Mouse (Mus musculus): ENCODE results near the gene Arhgap15.
"Not testable (repeated sequence)": the region's sequence is repeated elsewhere in the genome, so short reads cannot be mapped to it uniquely, and the experiment has no call there.

Arhgap15 gene

GRCm38 (mm10) chr2:43748287-43748983, at the start of gene Arhgap15:
Gene Arhgap15, plus strand, starts transcription at chr2:43748824.
- no peak for DNase-seq (ENCODE audit: low spot score)

- no peak for DNase-seq (ENCODE audit: low spot score)
Observed at GRCm38 (mm10) chr2:43712611-43713138, 35.9 kb upstream of the Arhgap15 start.

- peak; percentile 56 for DNase-seq (ENCODE audit: low spot score)
Observed at GRCm38 (mm10) chr2:43722446-43723103, 26.0 kb upstream of the Arhgap15 start.

DNA sequence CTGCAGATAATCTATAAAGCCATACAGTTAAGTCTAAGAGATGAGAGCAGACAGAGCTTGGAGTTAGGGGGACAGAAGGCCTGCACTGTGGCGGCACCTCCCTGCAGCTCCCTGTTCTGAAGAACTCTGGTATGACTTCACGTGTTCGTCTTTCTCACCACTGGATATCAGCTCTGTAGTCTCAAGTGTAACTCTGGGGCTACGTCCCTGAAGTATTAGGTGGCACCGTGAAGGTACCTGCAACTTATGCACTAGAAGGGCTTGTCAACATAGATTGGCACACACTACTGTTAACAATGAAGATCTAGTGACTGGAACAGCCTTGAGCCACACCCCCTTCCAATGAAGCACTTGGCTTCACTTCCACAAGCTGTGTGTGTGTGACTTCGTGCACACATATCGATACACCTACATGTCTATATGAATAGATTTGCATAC, 25.5 kb upstream of the Arhgap15 start:
- DNase-seq (ENCODE audit: low spot score): no peak

DNA sequence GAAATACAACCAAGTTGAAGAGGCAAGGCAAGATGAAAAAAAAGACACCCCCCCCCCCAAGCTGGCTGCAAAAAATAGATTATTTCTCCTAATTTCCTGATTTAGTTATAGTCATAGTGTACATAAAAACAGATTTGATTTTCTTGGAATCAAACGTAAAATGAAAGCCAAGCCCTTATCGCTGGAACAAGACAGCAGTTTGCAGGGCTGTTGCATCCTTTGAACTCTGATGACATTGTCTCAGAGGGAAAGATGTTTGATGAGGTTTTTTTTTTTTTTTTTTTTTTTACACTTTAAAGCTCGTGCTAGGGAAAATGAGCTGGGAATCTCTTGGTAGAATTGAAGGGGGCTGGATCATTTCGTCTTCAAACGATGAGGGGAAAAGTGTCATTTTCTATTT, 21.4 kb upstream of the Arhgap15 start:
- no peak for DNase-seq (ENCODE audit: low spot score)

- DNase-seq (ENCODE audit: low spot score): no peak
Observed at GRCm38 (mm10) chr2:43727693-43728092, 20.9 kb upstream of the Arhgap15 start.

DNA sequence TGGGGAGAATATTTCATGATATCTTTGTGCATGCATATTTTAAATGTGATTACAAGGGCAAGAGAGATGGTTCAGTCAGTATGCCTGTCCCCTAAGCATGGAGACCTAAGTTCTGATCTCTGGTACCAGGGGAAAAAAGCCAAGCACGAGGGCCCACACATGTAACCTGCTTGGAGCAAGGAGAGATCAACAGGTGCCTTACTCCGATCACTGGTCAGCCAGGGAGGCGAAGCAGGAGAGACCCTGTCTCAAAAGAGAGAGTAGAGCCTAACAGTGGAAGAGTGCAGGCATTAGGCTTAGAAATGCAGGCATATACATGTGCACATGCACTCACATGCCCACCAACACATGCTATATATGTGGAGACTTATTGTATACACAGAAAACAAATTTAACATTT, 19.8 kb upstream of the Arhgap15 start:
- DNase-seq (ENCODE audit: low spot score): no peak

DNA sequence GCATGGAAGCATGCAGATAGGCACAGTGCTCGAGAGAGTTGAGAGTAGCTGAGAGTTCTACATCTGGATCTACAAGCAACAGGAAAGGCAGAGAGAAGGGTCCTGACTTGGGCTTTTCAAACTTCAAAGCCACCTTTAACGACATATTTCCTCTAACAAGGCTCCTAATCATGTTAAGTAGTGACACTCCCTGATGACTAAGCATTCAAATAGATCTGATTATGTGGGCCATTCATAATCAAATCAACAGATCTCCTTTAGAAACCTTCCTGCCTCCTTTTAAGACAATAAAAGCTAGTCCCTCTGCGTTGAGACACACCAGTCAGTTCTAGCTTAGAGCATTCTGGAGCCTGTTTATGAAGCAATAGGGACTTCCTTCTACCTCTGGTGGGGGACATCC, 16.2 kb upstream of the Arhgap15 start:
- no peak for DNase-seq (ENCODE audit: low spot score)

- DNase-seq (ENCODE audit: low spot score): not testable (repeated sequence)
Observed at GRCm38 (mm10) chr2:43735071-43735470, 13.6 kb upstream of the Arhgap15 start.

- no peak for DNase-seq (ENCODE audit: low spot score)
Observed at GRCm38 (mm10) chr2:43737546-43737945, 11.1 kb upstream of the Arhgap15 start.

GRCm38 (mm10) chr2:43738562-43739112, 10.0 kb upstream of the Arhgap15 start:
- DNase-seq (ENCODE audit: low spot score): no peak

DNA sequence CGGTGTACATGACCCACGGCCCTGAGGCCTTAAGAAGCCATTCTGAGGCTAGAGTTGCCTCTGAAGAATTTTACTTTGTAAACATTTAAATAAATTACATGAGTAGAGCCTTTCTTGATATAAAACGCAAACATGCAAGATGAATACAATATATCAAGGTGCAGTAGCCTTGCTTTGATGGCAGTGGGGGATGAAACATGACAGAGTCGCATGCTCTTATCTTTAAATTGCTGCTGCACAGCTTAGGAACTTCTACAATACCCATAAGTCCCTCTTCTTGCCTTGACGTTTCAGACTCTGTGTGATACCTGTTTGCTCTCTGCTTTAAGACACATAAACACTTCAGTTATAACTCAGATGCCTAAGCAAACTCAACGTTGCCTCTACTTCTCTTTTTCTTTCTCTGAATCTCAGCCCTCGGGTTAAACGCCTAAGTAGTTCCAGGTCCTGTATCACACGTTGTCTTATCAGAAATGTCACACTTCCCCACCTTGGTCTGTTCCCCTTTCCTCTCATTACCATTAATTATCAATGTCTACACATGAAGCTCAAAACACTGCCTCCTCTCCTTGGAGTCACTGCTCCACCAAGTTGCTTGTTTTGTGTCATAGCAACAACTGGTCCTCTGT, 9.3 kb upstream of the Arhgap15 start:
- DNase-seq (ENCODE audit: low spot score): no peak

GRCm38 (mm10) chr2:43749321-43749720, 697 bp downstream of the Arhgap15 start:
- no peak for DNase-seq (ENCODE audit: low spot score)

DNA sequence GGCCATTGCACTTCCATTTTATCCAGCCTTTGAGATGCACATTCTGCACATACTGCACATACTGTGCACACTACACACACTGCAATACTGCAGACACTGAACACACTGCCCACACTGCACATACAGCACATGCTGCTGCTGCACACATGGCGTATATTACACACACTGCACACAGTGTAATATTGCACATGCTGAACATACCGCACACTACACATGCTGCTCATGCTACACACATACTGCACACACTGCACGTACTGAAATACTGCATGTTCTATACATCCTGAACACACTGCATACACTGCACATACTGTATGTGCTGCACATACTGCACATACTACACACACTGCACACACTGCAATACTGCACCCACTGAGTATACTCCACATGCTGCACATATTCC, 7.3 kb downstream of the Arhgap15 start:
- no peak for DNase-seq (ENCODE audit: low spot score)

GRCm38 (mm10) chr2:43756626-43757025, 8.0 kb downstream of the Arhgap15 start:
- no peak for DNase-seq (ENCODE audit: low spot score)

DNA sequence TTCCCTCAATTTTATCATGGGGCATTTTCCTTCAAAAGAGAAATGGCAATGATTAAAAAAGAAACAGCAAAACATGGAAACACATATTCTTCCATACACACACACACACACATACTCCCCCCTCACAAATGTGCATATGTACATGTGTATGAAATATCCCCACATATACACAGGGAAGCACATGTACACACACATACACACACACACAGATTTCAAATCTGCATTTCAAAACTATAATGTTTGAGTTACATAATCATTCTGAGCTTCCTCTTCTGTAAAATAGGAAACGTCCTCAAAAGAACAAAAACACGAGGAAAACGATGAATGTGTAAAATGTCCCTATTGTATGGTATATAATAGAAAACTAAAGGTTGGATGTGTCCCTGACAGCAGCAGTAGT, 13.1 kb downstream of the Arhgap15 start:
- no peak for DNase-seq (ENCODE audit: low spot score)

DNA sequence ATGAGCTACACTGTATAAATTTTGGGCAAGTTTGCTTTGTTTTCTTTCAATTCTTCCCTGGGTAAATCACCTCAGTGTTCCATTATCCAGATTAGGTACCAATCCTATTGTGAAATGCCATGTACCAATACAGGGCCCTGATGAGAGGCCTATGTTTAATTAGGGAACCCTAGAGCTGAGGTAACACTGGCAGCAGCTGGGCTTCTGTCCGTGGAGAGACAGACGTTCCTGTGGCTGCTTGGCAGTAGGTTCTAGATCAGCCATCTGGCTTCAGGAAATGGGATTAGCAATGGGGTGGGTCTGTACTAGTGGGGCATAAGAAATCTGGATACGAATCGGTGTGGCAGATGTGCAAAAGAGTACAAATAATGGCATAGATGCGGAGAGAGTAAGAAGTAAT, 14.7 kb downstream of the Arhgap15 start:
- no peak for DNase-seq (ENCODE audit: low spot score)

DNA sequence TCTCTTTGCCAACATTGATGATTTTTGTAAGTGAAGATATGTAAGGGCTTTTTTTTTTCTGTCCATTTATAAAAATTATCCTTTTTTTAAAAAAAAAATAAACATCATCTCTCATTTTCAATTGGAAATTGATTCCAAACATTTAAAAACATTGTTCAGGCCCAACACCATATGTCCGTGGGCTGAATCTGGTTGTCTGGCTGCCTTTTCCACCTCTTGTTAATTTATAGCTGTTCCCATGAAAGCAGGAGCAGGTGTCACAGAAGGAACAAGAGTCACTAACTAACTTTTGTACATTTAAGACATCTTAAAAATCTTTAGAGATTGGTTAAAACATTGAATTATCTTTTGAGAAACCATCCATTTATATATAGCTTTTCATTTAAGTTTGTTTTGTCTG, 15.8 kb downstream of the Arhgap15 start:
- DNase-seq (ENCODE audit: low spot score): no peak

- no peak for DNase-seq (ENCODE audit: low spot score)
Observed at GRCm38 (mm10) chr2:43766200-43766599, 17.6 kb downstream of the Arhgap15 start.

GRCm38 (mm10) chr2:43769850-43770570, 21.4 kb downstream of the Arhgap15 start:
- no peak for DNase-seq (ENCODE audit: low spot score)

DNA sequence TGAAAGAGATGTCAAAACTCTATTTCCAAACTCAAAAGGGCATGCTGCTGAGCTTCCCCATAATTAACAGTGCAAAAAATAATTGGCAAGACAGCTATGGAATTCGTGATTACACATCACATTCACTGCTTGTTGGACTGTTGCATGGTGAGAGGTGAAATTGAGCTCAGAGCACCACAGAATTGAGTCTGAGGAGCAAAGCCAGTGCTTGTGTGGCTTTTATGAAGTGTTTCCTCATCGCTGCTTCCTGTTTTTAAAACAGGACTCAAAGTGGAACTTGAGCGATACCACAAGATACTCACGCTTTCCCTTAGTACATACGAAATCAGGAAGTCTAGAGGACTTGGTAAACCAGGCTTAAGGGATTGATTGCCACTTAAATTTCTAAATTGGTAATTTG, 24.0 kb downstream of the Arhgap15 start:
- no peak for DNase-seq (ENCODE audit: low spot score)

GRCm38 (mm10) chr2:43782157-43782556, 33.5 kb downstream of the Arhgap15 start:
- no peak for DNase-seq (ENCODE audit: low spot score)
